Mouse (Mus musculus) heart, embryonic 16.5 days (tissue): ENCODE data around the gene Ly9. TPM values are rescaled to one million over a fixed set of nuclear protein-coding genes. Genes with fewer than 3 reads are reported as not detected.

Experiments
- ATAC-seq: fragments of 200-750 bp; cut with Nextera tagmentation; replicated peaks from 2 replicates; pipeline ENCODE4 v1.8.0; 2017; ENCODE audit warnings: moderate number of reproducible peaks; ENCODE audit not compliant: insufficient read depth, low FRiP score; ENCODE audit errors: extremely low read depth
- H3K27ac ChIP-seq: fragments of 300-500 bp; sonication (generic); 2 replicates; pipeline ENCODE4 v1.5.1; 2014; ENCODE audit warnings: mild to moderate bottlenecking, low read length, control low read depth, moderate library complexity
- H3K27me3 ChIP-seq: fragments of 300-500 bp; sonication (generic); 2 replicates; pipeline ENCODE4 v1.6.1; 2014; ENCODE audit warnings: low read length, mixed read lengths; ENCODE audit not compliant: control insufficient read depth, insufficient read depth
- H3K36me3 ChIP-seq: fragments of 300-500 bp; sonication (generic); 2 replicates; pipeline ENCODE4 v1.6.1; 2014; ENCODE audit not compliant: control insufficient read depth, insufficient read depth
- H3K4me1 ChIP-seq: fragments of 300-500 bp; sonication (generic); 2 replicates; pipeline ENCODE4 v1.6.1; 2014; ENCODE audit warnings: low read length, mixed read lengths; ENCODE audit not compliant: control insufficient read depth, insufficient read depth
- H3K4me2 ChIP-seq: fragments of 300-500 bp; sonication (generic); 2 replicates; pipeline ENCODE4 v1.6.1; 2014; ENCODE audit warnings: low read depth, mild to moderate bottlenecking, control low read depth, low read length
- H3K4me3 ChIP-seq: fragments of 300-500 bp; sonication (generic); 2 replicates; pipeline ENCODE4 v1.5.1; 2014; ENCODE audit warnings: mild to moderate bottlenecking, control low read depth, low read length
- H3K9ac ChIP-seq: fragments of 300-500 bp; sonication (generic); 2 replicates; pipeline ENCODE4 v1.6.1; 2014; ENCODE audit warnings: low read length, control low read depth
- H3K9me3 ChIP-seq: fragments of 300-500 bp; sonication (generic); replicated peaks from 2 replicates; pipeline ENCODE4 v1.6.1; 2016; ENCODE audit warnings: low read length; ENCODE audit not compliant: control insufficient read depth
- WGBS: fragments of 180-500 bp; shearing (Covaris S2); extraction: QIAGEN DNeasy Blood & Tissue Kit; methylation state at CpG from one replicate; pipeline ENCODE4 v1.1.7; 2014; 5-methylcytosine and 5-hydroxymethylcytosine counted together
- polyA plus RNA-seq: library from polyadenylated mRNA; unstranded; fragments of >200 nt; fragmentation: Nextera tagmentation; extraction: Ambion mirVana; gene quantifications from 2 replicates; pipeline ENCODE4 v1.2.1, GENCODE M21; 2015

The Ly9 gene
- polyA plus RNA-seq, 1 experiment from 2014 or later, result 2.2 TPM

DNA sequence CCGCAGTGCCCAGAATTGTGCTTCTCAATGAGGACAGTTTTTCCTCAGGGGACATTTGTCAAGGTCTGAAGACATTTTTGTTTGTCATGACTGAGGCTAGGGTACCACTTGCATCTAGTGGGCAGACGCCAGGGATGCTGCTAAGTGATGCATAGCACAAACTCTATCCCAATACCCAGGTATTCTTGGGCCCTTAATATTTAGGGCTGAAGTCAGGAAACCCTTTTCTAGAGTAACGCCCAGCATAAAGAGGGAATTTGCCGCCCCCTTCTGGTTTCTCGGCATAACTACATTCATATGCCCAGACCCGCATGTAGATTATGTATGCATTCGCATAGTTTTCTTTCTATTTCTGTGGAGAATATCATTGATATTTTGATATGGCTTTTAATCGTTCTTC is 40.4 kb downstream of the Ly9 start:
- Histone ChIP-seq H3K9me3 (no peaks in the 10 kb centered on the region), H3K4me1 (no peaks in the 10 kb centered on the region), H3K27me3 (no peaks in the 10 kb centered on the region), H3K9ac (no peak overlapping the region), H3K27ac (no peak overlapping the region), H3K4me3 (no peak overlapping the region), H3K36me3 (no peaks in the 10 kb centered on the region), H3K4me2 (no peak overlapping the region)
- 21% methylated on average over 8 of the region's 8 CpGs for WGBS
- peak; percentile 55; the same call in 1 of the 2 replicates for ATAC-seq

DNA sequence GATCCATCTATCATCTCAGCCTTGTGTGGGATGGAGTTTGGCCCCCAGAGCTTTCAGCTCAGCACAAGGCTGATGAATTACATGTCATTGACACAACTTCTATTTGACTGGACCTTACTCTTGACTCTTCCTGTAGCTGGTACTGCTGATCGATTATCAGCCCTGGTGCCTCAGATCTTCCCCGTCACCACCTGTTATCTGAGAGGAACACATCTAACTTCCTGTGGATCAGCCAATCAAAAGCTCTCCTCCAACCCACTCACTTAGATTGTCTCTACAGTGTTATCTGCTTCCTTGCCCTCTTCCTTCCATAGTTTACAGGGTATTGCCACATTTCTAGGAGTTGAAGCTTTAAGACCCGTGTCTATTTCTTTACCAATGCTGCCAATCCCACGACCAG is 41.3 kb downstream of the Ly9 start:
- Histone ChIP-seq H3K9me3 (no peaks in the 10 kb centered on the region), H3K4me1 (no peaks in the 10 kb centered on the region), H3K27me3 (no peaks in the 10 kb centered on the region), H3K9ac (no peak overlapping the region), H3K36me3 (no peaks in the 10 kb centered on the region), H3K27ac (no peak overlapping the region), H3K4me2 (no peak overlapping the region), H3K4me3 (no peak overlapping the region)
- 39% methylated on average over 4 of the region's 4 CpGs for WGBS
- ATAC-seq, result no peak

DNA sequence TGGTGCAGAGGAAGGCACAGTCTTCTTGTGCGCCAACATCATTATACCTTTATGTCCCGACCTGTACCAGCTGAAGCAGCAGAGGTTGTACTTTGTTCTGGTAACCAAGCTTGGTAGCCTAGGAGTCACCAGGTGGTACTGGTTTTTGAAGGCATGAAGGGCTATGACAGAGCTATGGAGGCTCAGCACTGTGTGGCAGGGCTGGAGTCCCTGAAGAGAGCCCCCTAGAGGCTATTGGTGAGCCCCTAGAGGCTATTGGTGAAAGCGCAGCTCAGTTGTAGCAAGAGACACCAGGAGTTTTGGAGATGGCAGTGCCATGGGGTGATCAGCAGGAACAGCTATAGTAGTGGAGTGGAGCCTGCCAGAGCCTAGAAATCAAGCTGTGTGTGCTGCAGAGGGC is 43.0 kb downstream of the Ly9 start:
- Histone ChIP-seq H3K4me2 (no peak overlapping the region), H3K27ac (no peak overlapping the region), H3K27me3 (no peaks in the 10 kb centered on the region), H3K4me1 (0 out of 2 replicates have a peak, but pooled peaks cover 2% of the 10 kb centered on the region), H3K4me3 (no peak overlapping the region), H3K36me3 (no peaks in the 10 kb centered on the region), H3K9ac (no peak overlapping the region), H3K9me3 (no peaks in the 10 kb centered on the region)
- WGBS, result 65% methylated on average over 3 of the region's 3 CpGs
- 0 out of 2 replicates have a peak, but pooled peaks have one; percentile 37 for ATAC-seq

DNA sequence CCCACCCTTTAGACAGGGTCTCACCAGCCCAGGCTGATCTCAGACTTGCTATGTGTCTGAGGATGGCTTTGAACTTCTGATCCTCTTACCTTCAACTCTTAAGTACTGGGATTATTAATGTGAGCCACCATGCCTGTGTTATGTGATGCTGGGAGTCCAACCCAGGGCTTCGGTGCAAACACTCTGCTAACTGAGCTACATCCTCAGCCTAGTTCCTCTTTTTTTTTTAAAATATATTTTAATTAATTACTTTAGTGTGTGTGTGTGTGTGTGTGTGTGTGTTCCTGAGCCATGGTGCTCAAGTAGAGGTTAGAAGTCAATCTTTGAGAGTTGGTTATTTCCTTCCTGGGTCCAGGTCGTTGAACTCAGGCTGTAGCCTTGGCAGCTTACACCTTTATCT is 44.2 kb downstream of the Ly9 start:
- Histone ChIP-seq H3K27ac (no peak overlapping the region), H3K36me3 (no peaks in the 10 kb centered on the region), H3K4me2 (no peak overlapping the region), H3K27me3 (no peaks in the 10 kb centered on the region), H3K9me3 (no peaks in the 10 kb centered on the region), H3K9ac (no peak overlapping the region), H3K4me3 (no peak overlapping the region), H3K4me1 (0 out of 2 replicates have a peak, but pooled peaks cover 2% of the 10 kb centered on the region)
- 73% methylated on average over 2 of the region's 2 CpGs for WGBS
- no peak for ATAC-seq

- ATAC-seq, result no peak
- 63% methylated on average over 7 of the region's 11 CpGs for WGBS
- H3K4me2 ChIP-seq, result no peak overlapping the region
- no peak overlapping the region; the same call in 1 of the 2 replicates for H3K27ac ChIP-seq
- H3K9me3 ChIP-seq, result no peaks in the 10 kb centered on the region
- H3K4me1 ChIP-seq, result 0 out of 2 replicates have a peak, but pooled peaks cover 2% of the 10 kb centered on the region
- no peak overlapping the region for H3K9ac ChIP-seq
- no peaks in the 10 kb centered on the region for H3K36me3 ChIP-seq
- H3K4me3 ChIP-seq, result no peak overlapping the region
- no peaks in the 10 kb centered on the region for H3K27me3 ChIP-seq
These were observed 45.5 kb downstream of the Ly9 start for GRCm38 (mm10) chr1:171561639-171562225.

DNA sequence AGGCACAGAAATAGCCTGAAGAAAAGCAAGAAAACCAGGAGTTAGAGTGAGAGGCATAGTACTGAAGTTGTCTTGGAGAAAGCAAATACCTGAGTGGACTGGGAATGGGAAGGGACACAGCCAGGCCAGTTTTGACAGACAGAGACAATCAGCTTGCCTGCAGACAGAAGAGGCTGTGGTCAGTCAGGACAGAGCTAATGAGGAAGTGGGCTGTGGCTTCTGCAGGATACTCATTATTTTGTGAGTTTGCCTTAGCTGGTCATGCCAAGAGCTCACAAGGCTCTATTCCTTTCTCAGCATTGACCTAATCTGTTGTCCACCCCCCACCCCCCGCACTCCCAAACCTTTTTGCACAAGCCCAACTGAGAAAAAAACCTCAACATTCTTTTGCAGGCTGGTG is 46.0 kb downstream of the Ly9 start:
- ATAC-seq, result no peak
- H3K9me3 ChIP-seq, result no peaks in the 10 kb centered on the region
- no peak overlapping the region for H3K9ac ChIP-seq
- H3K27ac ChIP-seq, result no peak overlapping the region
- no peak overlapping the region for H3K4me2 ChIP-seq
- no peak overlapping the region for H3K4me3 ChIP-seq
- H3K27me3 ChIP-seq, result no peaks in the 10 kb centered on the region
- H3K36me3 ChIP-seq, result no peaks in the 10 kb centered on the region
- WGBS, result 87% methylated on average over 1 of the region's 1 CpGs
- 0 out of 2 replicates have a peak, but pooled peaks cover 2% of the 10 kb centered on the region for H3K4me1 ChIP-seq

DNA sequence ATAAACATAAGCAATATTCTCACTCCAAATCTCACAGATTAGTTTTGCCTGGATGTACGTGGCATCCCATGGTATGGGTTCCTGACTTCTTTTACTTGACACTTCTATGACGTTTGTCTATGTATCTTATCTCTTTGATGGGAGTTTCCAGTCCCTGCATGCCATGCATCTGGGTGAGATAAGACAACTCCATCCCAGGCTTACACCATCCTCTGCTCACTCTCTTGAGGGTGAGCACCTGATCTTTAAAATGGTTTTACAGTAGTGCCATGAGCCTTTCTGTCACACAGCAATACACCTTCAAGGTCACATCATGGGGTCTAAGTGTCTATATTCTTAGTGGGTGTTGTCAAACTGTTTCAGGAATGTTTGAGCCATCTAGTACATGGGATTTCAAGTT is 46.9 kb downstream of the Ly9 start:
- ATAC-seq, result no peak
- Histone ChIP-seq H3K9ac (no peak overlapping the region), H3K4me2 (no peak overlapping the region), H3K9me3 (no peaks in the 10 kb centered on the region), H3K36me3 (no peaks in the 10 kb centered on the region), H3K27ac (no peak overlapping the region), H3K27me3 (no peaks in the 10 kb centered on the region), H3K4me1 (0 out of 2 replicates have a peak, but pooled peaks cover 2% of the 10 kb centered on the region), H3K4me3 (no peak overlapping the region)
- WGBS, result 38% methylated on average over 2 of the region's 2 CpGs

DNA sequence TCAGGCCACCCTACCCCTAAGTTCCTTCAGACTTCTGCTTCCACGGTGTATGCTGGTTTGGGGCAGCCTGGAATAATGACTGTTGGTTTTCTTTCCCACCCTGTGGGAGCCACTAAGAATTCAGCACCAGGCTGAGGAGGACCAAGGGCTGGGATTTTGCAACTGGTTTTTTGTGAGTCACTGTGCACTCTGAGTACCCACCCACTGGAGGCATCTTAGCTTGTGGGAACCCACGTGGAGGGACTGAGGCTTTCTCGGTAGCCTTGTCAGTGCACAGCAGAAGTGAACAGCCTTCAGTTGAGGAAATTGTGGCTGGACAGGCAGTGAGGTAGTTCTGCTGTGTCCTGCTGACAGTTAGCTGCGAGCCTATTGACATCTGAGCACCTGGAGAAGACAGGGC is 48.3 kb downstream of the Ly9 start, which contains the start of gene Cd244a:
Gene Cd244a (plus strand): TSS at position 296 of the 400 bp plus-strand sequence.
- WGBS, result 66% methylated on average over 4 of the region's 4 CpGs
- H3K4me2 ChIP-seq, result no peak within 1 kb of the TSS
- no peaks in the 10 kb centered on the region for H3K9me3 ChIP-seq
- H3K4me3 ChIP-seq, result no peak within 1 kb of the TSS
- H3K9ac ChIP-seq, result no peak within 1 kb of the TSS
- ATAC-seq, result no peak
- H3K27ac ChIP-seq, result no peak within 1 kb of the TSS
- H3K4me1 ChIP-seq, result peaks cover 4% of the 10 kb centered on the region
- no peaks in the 10 kb centered on the region for H3K27me3 ChIP-seq
- H3K36me3 ChIP-seq, result no peaks in the 10 kb centered on the region

- ATAC-seq, result no peak
- Histone ChIP-seq H3K4me2 (no peak overlapping the region), H3K27ac (no peak overlapping the region), H3K4me1 (peaks cover 8% of the 10 kb centered on the region), H3K9me3 (no peaks in the 10 kb centered on the region), H3K9ac (no peak overlapping the region), H3K27me3 (no peaks in the 10 kb centered on the region), H3K36me3 (no peaks in the 10 kb centered on the region), H3K4me3 (no peak overlapping the region)
- 66% methylated on average over 6 of the region's 6 CpGs for WGBS
These were observed 48.8 kb downstream of the Ly9 start for GRCm38 (mm10) chr1:171558407-171558806.
